Mouse (Mus musculus) small intestine, adult 2 months (tissue): ENCODE results near the gene Robo1.

Experiments
- CTCF ChIP-seq: fragments of 200-500 bp; IDR thresholded peaks from 2 replicates; pipeline ENCODE4 v1.5.1; 2012; ENCODE audit warnings: low read depth, mild to moderate bottlenecking, control low read depth, inconsistent platforms, low read length, moderate library complexity, mixed read lengths; ENCODE audit not compliant: insufficient replicate concordance, insufficient read length; ENCODE audit errors: extremely low read depth
- POLR2A ChIP-seq: fragments of 200-500 bp; IDR thresholded peaks from 2 replicates; pipeline ENCODE4 v1.6.1; 2012; ENCODE audit warnings: low read depth, mild to moderate bottlenecking, control low read depth, inconsistent platforms, low read length, moderate library complexity

- no peak for TF ChIP-seq CTCF
- no peak for TF ChIP-seq POLR2A
These were observed 626.8 kb downstream of the Robo1 start for GRCm38 (mm10) chr16:72934908-72935307.
